22 mouse cellular contexts compared by ENCODE assay signal in genomic region chr2:92494423-92494822, GRCm38 (mm10). TPM values are rescaled to one million over a fixed set of nuclear protein-coding genes. Genes with fewer than 3 reads are reported as not detected.
A peak's percentile ranks its signal among the peaks of the same experiment; 100 is the strongest.
DNase-seq lines count a peak whose midpoint lies in the region; ATAC-seq lines count a peak whose summit lies in the region.
"Had no signal": no experiment of that assay in that cellular context is flagged by ENCODE, and none has a peak within 500 bp of the region (broad histone marks: within the 10 kb centered on the region; RNA-seq: fewer than 3 reads in every experiment).

No protein-coding gene starts in this region.

- no peak for ATAC-seq in kidney, embryonic 16.5 days (ENCODE audit: low FRiP score, low TSS enrichment)
- ATAC-seq in megakaryocyte progenitor cell, adult 5-6 weeks (replicated peaks; ENCODE audit: poor library complexity), result peak; percentile 83
- ATAC-seq: activated CD4-positive, CD25-positive, alpha-beta regulatory T cell, adult 4 months had no signal

- no peaks in the 10 kb centered on the region for H3K9me3 ChIP-seq in heart, embryonic 10.5 days
- no peaks in the 10 kb centered on the region for H3K9me3 ChIP-seq in kidney, embryonic 16.5 days (ENCODE audit: low read length)
- H3K9me3 ChIP-seq: embryonic facial prominence, embryonic 13.5 days; G1E; hindbrain, embryonic 15.5 days; limb, embryonic 15.5 days; liver, embryonic 15.5 days had no signal

- peak; percentile 72 for DNase-seq in heart, embryonic 10.5 days (ENCODE audit: low spot score)
- no peak for DNase-seq in heart, postnatal 4 days
- no peak for DNase-seq in kidney, postnatal 14 days
- peak; percentile 16 for DNase-seq in 416B (ENCODE audit: low read depth)
- no peak for DNase-seq in cerebellum, postnatal 14 days
- no peak for DNase-seq in adrenal gland, postnatal 4 days (ENCODE audit: low spot score in 2 of 2)
- DNase-seq: adrenal gland, postnatal 10 days; gastrocnemius, adult 2 months; heart, adult 18-20 months; kidney, adult 18-20 months; kidney, postnatal 36 days; right cerebral cortex, postnatal 4 days; thymus, postnatal 36 days had no signal

- peaks cover 40% of the 10 kb centered on the region for H3K27me3 ChIP-seq in heart, embryonic 10.5 days (ENCODE audit: insufficient read depth, poor library complexity, severe bottlenecking)
- H3K27me3 ChIP-seq in kidney, embryonic 16.5 days (ENCODE audit: insufficient read depth, low read length), result no peaks in the 10 kb centered on the region
- H3K27me3 ChIP-seq: hindbrain, embryonic 15.5 days had no signal

- no peaks in the 10 kb centered on the region for H3K36me3 ChIP-seq in heart, embryonic 10.5 days
- H3K36me3 ChIP-seq in kidney, embryonic 16.5 days (ENCODE audit: insufficient read depth, low read length), result no peaks in the 10 kb centered on the region
- H3K36me3 ChIP-seq: embryonic facial prominence, embryonic 13.5 days; G1E; hindbrain, embryonic 15.5 days; limb, embryonic 15.5 days; liver, embryonic 15.5 days had no signal

- WGBS in heart, embryonic 10.5 days, result 45% methylated on average over 8 of the region's 8 CpGs
- 39% methylated on average over 8 of the region's 8 CpGs for WGBS in kidney, embryonic 16.5 days

- H3K27ac ChIP-seq in heart, embryonic 10.5 days, result no peak overlapping the region
- H3K27ac ChIP-seq in kidney, embryonic 16.5 days (ENCODE audit: low read length), result no peak overlapping the region
- H3K27ac ChIP-seq: embryonic facial prominence, embryonic 13.5 days; gastrocnemius, adult 2 months; hindbrain, embryonic 15.5 days; limb, embryonic 15.5 days; liver, embryonic 15.5 days; macrophage had no signal

- no peak overlapping the region for H3K4me3 ChIP-seq in heart, embryonic 10.5 days
- H3K4me3 ChIP-seq in kidney, embryonic 16.5 days (ENCODE audit: low read length), result no peak overlapping the region
- H3K4me3 ChIP-seq: embryonic facial prominence, embryonic 13.5 days; gastrocnemius, adult 2 months; hindbrain, embryonic 15.5 days; limb, embryonic 15.5 days; liver, embryonic 15.5 days had no signal

- no peak overlapping the region for H3K4me2 ChIP-seq in kidney, embryonic 16.5 days (replicated peaks; ENCODE audit: low read depth, low read length)
- H3K4me2 ChIP-seq: embryonic facial prominence, embryonic 13.5 days; hindbrain, embryonic 15.5 days; limb, embryonic 15.5 days; liver, embryonic 15.5 days had no signal

- H3K4me1 ChIP-seq in heart, embryonic 10.5 days, result peaks cover 23% of the 10 kb centered on the region
- peaks cover 25% of the 10 kb centered on the region for H3K4me1 ChIP-seq in kidney, embryonic 16.5 days (ENCODE audit: insufficient read depth, low read length)
- H3K4me1 ChIP-seq: liver, embryonic 15.5 days had no signal

- H3K9ac ChIP-seq in kidney, embryonic 16.5 days (replicated peaks; ENCODE audit: low read length), result peak overlapping the region; percentile 25; the same call in 1 of the 2 replicates
- H3K9ac ChIP-seq: embryonic facial prominence, embryonic 13.5 days; hindbrain, embryonic 15.5 days; limb, embryonic 15.5 days; liver, embryonic 15.5 days had no signal

RNA-seq across cellular contexts. Expression of gene Slc35c1, which starts 34.1 kb away (rescaled TPM):
- 14.1 and 14.9 TPM in 2 replicates for polyA plus RNA-seq in heart, embryonic 10.5 days (2016; fragmentation: Nextera tagmentation; extraction: Ambion mirVana)
- total RNA-seq in heart, postnatal 4 days (2021), result 1 to 10 TPM; 5.8 to 7.5 TPM
- polyA plus RNA-seq in kidney, embryonic 16.5 days (2015; fragmentation: Nextera tagmentation; extraction: Ambion mirVana), result 20.7 and 21.6 TPM in 2 replicates
- 62.3 and 76.4 TPM in 2 replicates for total RNA-seq in megakaryocyte progenitor cell, adult 5-6 weeks (2015)
- total RNA-seq in megakaryocyte progenitor cell, adult 5-6 weeks (2017), result 16.5 and 19.3 TPM in 2 replicates
- total RNA-seq in adrenal gland, postnatal 4 days (2021), result 10 to 100 TPM; 22.7 to 23.7 TPM

Comparison
In these comparisons a context has a peak if more than half of its experiments do, and no peak if none do; other contexts are left out.
1. DNase-seq: peak in heart, embryonic 10.5 days (single experiment) and 416B (single experiment); none in heart, postnatal 4 days (single experiment), kidney, postnatal 14 days (single experiment), cerebellum, postnatal 14 days (0 of 2) and adrenal gland, postnatal 4 days (0 of 2).